Mouse (Mus musculus): ENCODE measurements around the gene Pnmal1.

Pnmal1 gene

GRCm38 (mm10) chr7:16924037-16924834, 35.2 kb upstream of the Pnmal1 start, which contains the start of gene Calm3:
Gene Calm3, minus strand, starts transcription at chr7:16924114.
- DNase-seq (ENCODE audit: low read depth, low spot score) = peak; percentile 100

- no peak for DNase-seq (ENCODE audit: low read depth, low spot score)
Observed at GRCm38 (mm10) chr7:16928341-16928740, 31.1 kb upstream of the Pnmal1 start.

GRCm38 (mm10) chr7:16930850-16931249, 28.6 kb upstream of the Pnmal1 start:
- peak; percentile 82 for DNase-seq (ENCODE audit: low read depth, low spot score)

- peak; percentile 93 for DNase-seq (ENCODE audit: low read depth, low spot score)
Observed at GRCm38 (mm10) chr7:16931968-16932627, 27.4 kb upstream of the Pnmal1 start.

- peak; percentile 85 for DNase-seq (ENCODE audit: low read depth, low spot score)
Observed at GRCm38 (mm10) chr7:16932704-16933577, 26.5 kb upstream of the Pnmal1 start.

- DNase-seq (ENCODE audit: low read depth, low spot score) = peak; percentile 44
Observed at GRCm38 (mm10) chr7:16937312-16937711, 22.2 kb upstream of the Pnmal1 start.

GRCm38 (mm10) chr7:16938117-16938791, 21.2 kb upstream of the Pnmal1 start:
- DNase-seq (ENCODE audit: low read depth, low spot score) = no peak

- no peak for DNase-seq (ENCODE audit: low read depth, low spot score)
Observed at GRCm38 (mm10) chr7:16940292-16940691, 19.2 kb upstream of the Pnmal1 start.

GRCm38 (mm10) chr7:16942861-16943260, 16.6 kb upstream of the Pnmal1 start:
- DNase-seq (ENCODE audit: low read depth, low spot score) = no peak

GRCm38 (mm10) chr7:16944061-16944807, 15.2 kb upstream of the Pnmal1 start, which contains the start of gene Pnmal2:
Gene Pnmal2, plus strand, starts transcription at chr7:16944682.
- peak; percentile 79 for DNase-seq (ENCODE audit: low read depth, low spot score)

GRCm38 (mm10) chr7:16944808-16945315, 14.6 kb upstream of the Pnmal1 start:
- no peak for DNase-seq (ENCODE audit: low read depth, low spot score)

- no peak for DNase-seq (ENCODE audit: low read depth, low spot score)
Observed at GRCm38 (mm10) chr7:16945419-16945818, 14.1 kb upstream of the Pnmal1 start.

- DNase-seq (ENCODE audit: low read depth, low spot score) = no peak
Observed at GRCm38 (mm10) chr7:16946441-16947348, 12.8 kb upstream of the Pnmal1 start.

GRCm38 (mm10) chr7:16947349-16947895, 12.1 kb upstream of the Pnmal1 start:
- DNase-seq (ENCODE audit: low read depth, low spot score) = no peak

GRCm38 (mm10) chr7:16947959-16948361, 11.5 kb upstream of the Pnmal1 start:
- DNase-seq (ENCODE audit: low read depth, low spot score) = no peak

GRCm38 (mm10) chr7:16948923-16949458, 10.5 kb upstream of the Pnmal1 start:
- DNase-seq (ENCODE audit: low read depth, low spot score) = no peak

GRCm38 (mm10) chr7:16949908-16950841, 9.3 kb upstream of the Pnmal1 start:
- DNase-seq (ENCODE audit: low read depth, low spot score) = peak; percentile 86

Data from CD4-positive, CD25-positive, alpha-beta regulatory T cell, adult 2 months (primary cell).